Mouse (Mus musculus) testis, postnatal 14 days (tissue): ENCODE measurements around the gene Rab28.
A peak's percentile ranks its signal among the peaks of the same experiment; 100 is the strongest.
"Not testable (repeated sequence)": the region's sequence is repeated elsewhere in the genome, so short reads cannot be mapped to it uniquely, and the experiment has no call there.

Experiments used
- DNase-seq: peaks from one replicate; pipeline ENCODE4 v3.0.0; 2021; ENCODE audit warnings: low spot score

Rab28 gene

GRCm38 (mm10) chr5:41708051-41708630 lies at the start of gene Rab28:
Gene Rab28, minus strand, starts transcription at chr5:41708157.
- DNase-seq, result peak; percentile 94

- DNase-seq, result no peak
These were observed 49.4 kb upstream of the Rab28 start for GRCm38 (mm10) chr5:41757338-41757737.

- no peak for DNase-seq
These were observed 48.4 kb upstream of the Rab28 start for GRCm38 (mm10) chr5:41756396-41756795.

GRCm38 (mm10) chr5:41755373-41755960 lies 47.5 kb upstream of the Rab28 start:
- peak; percentile 49 for DNase-seq

GRCm38 (mm10) chr5:41754836-41755235 lies 46.9 kb upstream of the Rab28 start:
- DNase-seq, result no peak

- DNase-seq, result no peak
These were observed 46.3 kb upstream of the Rab28 start for GRCm38 (mm10) chr5:41754226-41754775.

GRCm38 (mm10) chr5:41752721-41753120 lies 44.8 kb upstream of the Rab28 start:
- no peak for DNase-seq

GRCm38 (mm10) chr5:41744898-41745780 lies 37.2 kb upstream of the Rab28 start:
- DNase-seq, result no peak

- DNase-seq, result no peak
These were observed 36.3 kb upstream of the Rab28 start for GRCm38 (mm10) chr5:41744234-41744633.

GRCm38 (mm10) chr5:41738817-41739216 lies 30.9 kb upstream of the Rab28 start:
- no peak for DNase-seq

- DNase-seq, result no peak
These were observed 29.1 kb upstream of the Rab28 start for GRCm38 (mm10) chr5:41737039-41737438.

GRCm38 (mm10) chr5:41727017-41727416 lies 19.1 kb upstream of the Rab28 start:
- DNase-seq, result no peak

- no peak for DNase-seq
These were observed 17.6 kb upstream of the Rab28 start for GRCm38 (mm10) chr5:41725573-41725972.

GRCm38 (mm10) chr5:41707115-41708015 lies 592 bp downstream of the Rab28 start:
- DNase-seq, result peak; percentile 88

- DNase-seq, result no peak
These were observed 1.2 kb downstream of the Rab28 start for GRCm38 (mm10) chr5:41706777-41707114.

GRCm38 (mm10) chr5:41701085-41701484 lies 6.9 kb downstream of the Rab28 start:
- DNase-seq, result not testable (repeated sequence)

GRCm38 (mm10) chr5:41697958-41698357 lies 10.0 kb downstream of the Rab28 start:
- DNase-seq, result no peak

- DNase-seq, result no peak
These were observed 22.9 kb downstream of the Rab28 start for GRCm38 (mm10) chr5:41685016-41685415.

GRCm38 (mm10) chr5:41683976-41684375 lies 24.0 kb downstream of the Rab28 start:
- DNase-seq, result no peak

GRCm38 (mm10) chr5:41666012-41666411 lies 41.9 kb downstream of the Rab28 start:
- no peak for DNase-seq

GRCm38 (mm10) chr5:41636793-41637192 lies 71.2 kb downstream of the Rab28 start:
- no peak for DNase-seq
